Comparison of ENCODE assay signal across 10 mouse cellular contexts in genomic region chr7:63345671-63346392, GRCm38 (mm10).
DNase-seq lines count a peak whose midpoint lies in the region; ATAC-seq and TF ChIP-seq lines count a peak whose summit lies in the region.
"Had no signal": no experiment of that assay in that cellular context is flagged by ENCODE, and none has a peak within 500 bp of the region (broad histone marks: within the 10 kb centered on the region; RNA-seq: fewer than 3 reads in every experiment).

No protein-coding gene starts in this region.

- peak; percentile 89 for ATAC-seq in forebrain, postnatal 0 days

- H3K9me3 ChIP-seq in forebrain, postnatal 0 days (ENCODE audit: low read length): no peaks in the 10 kb centered on the region
- H3K9me3 ChIP-seq in midbrain, embryonic 10.5 days (replicated peaks): no peaks in the 10 kb centered on the region
- H3K9me3 ChIP-seq: embryonic facial prominence, embryonic 12.5 days; megakaryocyte, embryonic 14.5 days had no signal

- no peaks in the 10 kb centered on the region; the same call in 1 of the 2 replicates for H3K4me1 ChIP-seq in forebrain, postnatal 0 days (ENCODE audit: insufficient read depth)
- H3K4me1 ChIP-seq in midbrain, embryonic 10.5 days: peaks cover 10% of the 10 kb centered on the region
- H3K4me1 ChIP-seq: embryonic facial prominence, embryonic 12.5 days; megakaryocyte, embryonic 14.5 days had no signal

- no peak overlapping the region for H3K4me3 ChIP-seq in forebrain, postnatal 0 days (ENCODE audit: low read depth, low read length)
- H3K4me3 ChIP-seq in midbrain, embryonic 10.5 days: no peak overlapping the region
- H3K4me3 ChIP-seq: embryonic facial prominence, embryonic 12.5 days; megakaryocyte, embryonic 14.5 days had no signal

- peak; percentile 29 for DNase-seq in ovary, postnatal 14 days (ENCODE audit: low spot score)
- DNase-seq in ovary, adult 18-20 months (ENCODE audit: low spot score): no peak
- peak; percentile 1 for DNase-seq in c-Kit-positive CD71-positive TER-119-positive erythroid progenitor cells, embryonic 14.5 days (ENCODE audit: low spot score)
- peak; percentile 74 for DNase-seq in forebrain, postnatal 0 days
- peak; percentile 81 to 87 for DNase-seq in layer of hippocampus, adult 8-10 months (ENCODE audit: low spot score in 2 of 2)
- peak; percentile 46 for DNase-seq in midbrain, embryonic 10.5 days (ENCODE audit: low spot score)
- DNase-seq in urinary bladder, postnatal 36 days (ENCODE audit: low spot score in 2 of 2): peak; percentile 19 to 44
- no peak for DNase-seq in T-cell, adult 2 months (ENCODE audit: low spot score)

- H3K27me3 ChIP-seq in forebrain, postnatal 0 days (ENCODE audit: insufficient read depth, low read length): no peaks in the 10 kb centered on the region
- H3K27me3 ChIP-seq in midbrain, embryonic 10.5 days (ENCODE audit: low read depth, poor library complexity, severe bottlenecking): no peaks in the 10 kb centered on the region
- H3K27me3 ChIP-seq: embryonic facial prominence, embryonic 12.5 days; megakaryocyte, embryonic 14.5 days had no signal

- 28% methylated on average over 11 of the region's 11 CpGs for WGBS in forebrain, postnatal 0 days
- 29% methylated on average over 11 of the region's 11 CpGs for WGBS in midbrain, embryonic 10.5 days

- no peak overlapping the region for H3K9ac ChIP-seq in forebrain, postnatal 0 days
- H3K9ac ChIP-seq: embryonic facial prominence, embryonic 12.5 days had no signal

- no peak overlapping the region for H3K4me2 ChIP-seq in forebrain, postnatal 0 days (ENCODE audit: low read depth)
- H3K4me2 ChIP-seq: embryonic facial prominence, embryonic 12.5 days had no signal

- no peaks in the 10 kb centered on the region for H3K36me3 ChIP-seq in forebrain, postnatal 0 days (ENCODE audit: insufficient read depth)
- no peaks in the 10 kb centered on the region for H3K36me3 ChIP-seq in midbrain, embryonic 10.5 days
- H3K36me3 ChIP-seq: embryonic facial prominence, embryonic 12.5 days had no signal

- no peak overlapping the region; the same call in 1 of the 2 replicates for H3K27ac ChIP-seq in forebrain, postnatal 0 days (ENCODE audit: low read depth, low read length)
- H3K27ac ChIP-seq in midbrain, embryonic 10.5 days (replicated peaks): no peak overlapping the region
- H3K27ac ChIP-seq: embryonic facial prominence, embryonic 12.5 days had no signal

- TF ChIP-seq CTCF in forebrain, postnatal 0 days (IDR thresholded peaks at IDR 0.05; ENCODE audit: low read depth): peak; percentile 67

Comparison
In these comparisons a context has a peak if more than half of its experiments do, and no peak if none do; other contexts are left out.
1. DNase-seq: peak in ovary, postnatal 14 days (single experiment), c-Kit-positive CD71-positive TER-119-positive erythroid progenitor cells, embryonic 14.5 days (single experiment), forebrain, postnatal 0 days (single experiment), layer of hippocampus, adult 8-10 months (2 of 2), midbrain, embryonic 10.5 days (single experiment) and urinary bladder, postnatal 36 days (2 of 2); none in ovary, adult 18-20 months (single experiment) and T-cell, adult 2 months (single experiment).